ENCODE assay signal across 9 mouse cellular contexts in the genomic region with DNA sequence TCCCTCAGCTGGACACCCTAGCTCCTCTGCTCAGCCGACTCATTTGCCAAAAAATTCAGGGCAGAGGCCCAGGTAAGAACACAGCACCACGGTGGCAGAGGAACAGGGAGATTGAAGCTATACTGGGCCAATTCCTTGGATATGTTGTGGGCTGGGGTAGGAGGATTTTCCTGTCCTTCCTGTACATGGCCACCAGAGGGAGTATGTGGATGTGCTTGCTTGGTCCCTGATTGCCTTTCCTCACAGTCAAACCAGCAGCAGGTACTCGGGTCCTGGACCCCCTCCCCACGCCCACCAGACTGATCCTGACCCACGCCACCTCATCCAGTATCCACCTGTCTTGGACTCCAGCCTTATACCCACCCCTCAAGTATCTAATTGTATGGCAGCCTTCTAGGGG. TPM values are rescaled to one million over a fixed set of nuclear protein-coding genes. Genes with fewer than 3 reads are reported as not detected.
A peak's percentile ranks its signal among the peaks of the same experiment; 100 is the strongest.
DNase-seq lines count a peak whose midpoint lies in the region; ATAC-seq and TF ChIP-seq lines count a peak whose summit lies in the region.
"Had no signal": no experiment of that assay in that cellular context is flagged by ENCODE, and none has a peak within 500 bp of the region (broad histone marks: within the 10 kb centered on the region; RNA-seq: fewer than 3 reads in every experiment).

No protein-coding gene starts in this region.

- H3K9ac ChIP-seq in liver, postnatal 0 days (replicated peaks) = no peak overlapping the region
- no peak overlapping the region for H3K9ac ChIP-seq in liver, embryonic 11.5 days (ENCODE audit: low read depth, low read length)
- H3K9ac ChIP-seq in forebrain, embryonic 14.5 days (ENCODE audit: low read length) = no peak overlapping the region
- no peak overlapping the region for H3K9ac ChIP-seq in midbrain, embryonic 15.5 days
- H3K9ac ChIP-seq: embryonic facial prominence, embryonic 13.5 days had no signal

- intact Hi-C loops in left cerebral cortex, adult 2 months (cut with DNase I) = loop anchor here (1.0 kb wide), 2 partner anchors 64 to 76 kb away; no protein-coding TSS in a partner anchor

- no peak overlapping the region for H3K27ac ChIP-seq in liver, postnatal 0 days (ENCODE audit: low read depth)
- H3K27ac ChIP-seq in liver, embryonic 11.5 days (ENCODE audit: low read depth, low read length) = no peak overlapping the region
- H3K27ac ChIP-seq in forebrain, embryonic 14.5 days (ENCODE audit: low read depth, low read length) = no peak overlapping the region
- H3K27ac ChIP-seq in left cerebral cortex, adult 2 months = no peak overlapping the region
- H3K27ac ChIP-seq in midbrain, embryonic 15.5 days = no peak overlapping the region
- H3K27ac ChIP-seq: embryonic facial prominence, embryonic 13.5 days had no signal

- peak; percentile 89 for TF ChIP-seq CTCF in liver, postnatal 0 days (IDR thresholded peaks at IDR 0.05; ENCODE audit: low read depth)
- TF ChIP-seq CTCF in left cerebral cortex, adult 2 months (IDR thresholded peaks at IDR 0.05) = peak; percentile 89

- 0 out of 2 replicates have a peak, but pooled peaks have one; percentile 33 for ATAC-seq in liver, postnatal 0 days
- no peak; the same call in 1 of the 2 replicates for ATAC-seq in liver, embryonic 11.5 days (replicated peaks; ENCODE audit: low FRiP score)
- 0 out of 2 replicates have a peak, but pooled peaks have one; percentile 53 for ATAC-seq in cerebellum, adult (ENCODE audit: insufficient number of reproducible peaks, low FRiP score, low TSS enrichment)
- peak; percentile 81 for ATAC-seq in forebrain, embryonic 14.5 days
- ATAC-seq in inflammation-experienced regulatory T-cells, adult 6 months = peak; percentile 41
- ATAC-seq in midbrain, embryonic 15.5 days (replicated peaks) = peak; percentile 70

- no peaks in the 10 kb centered on the region for H3K36me3 ChIP-seq in liver, postnatal 0 days (replicated peaks; ENCODE audit: insufficient read depth, low read length)
- H3K36me3 ChIP-seq in liver, embryonic 11.5 days (ENCODE audit: control insufficient read depth, insufficient read depth, low read length) = no peaks in the 10 kb centered on the region
- H3K36me3 ChIP-seq in forebrain, embryonic 14.5 days (ENCODE audit: control insufficient read depth, insufficient read depth, low read length) = no peaks in the 10 kb centered on the region
- no peaks in the 10 kb centered on the region for H3K36me3 ChIP-seq in midbrain, embryonic 15.5 days (replicated peaks)
- H3K36me3 ChIP-seq: embryonic facial prominence, embryonic 13.5 days had no signal

- H3K27me3 ChIP-seq in liver, postnatal 0 days (ENCODE audit: insufficient read depth, low read length) = no peaks in the 10 kb centered on the region
- peaks cover 2% of the 10 kb centered on the region; the same call in 1 of the 2 replicates for H3K27me3 ChIP-seq in liver, embryonic 11.5 days (replicated peaks; ENCODE audit: control insufficient read depth, insufficient read depth, low read length)
- no peaks in the 10 kb centered on the region for H3K27me3 ChIP-seq in forebrain, embryonic 14.5 days (replicated peaks; ENCODE audit: control insufficient read depth, insufficient read depth, low read length)
- no peaks in the 10 kb centered on the region for H3K27me3 ChIP-seq in midbrain, embryonic 15.5 days (replicated peaks)
- H3K27me3 ChIP-seq: embryonic facial prominence, embryonic 13.5 days had no signal

- no peak overlapping the region for H3K4me3 ChIP-seq in liver, postnatal 0 days (ENCODE audit: low read depth, low read length)
- H3K4me3 ChIP-seq in liver, embryonic 11.5 days (ENCODE audit: low read depth, low read length) = no peak overlapping the region
- no peak overlapping the region for H3K4me3 ChIP-seq in forebrain, embryonic 14.5 days (ENCODE audit: low read depth, low read length)
- H3K4me3 ChIP-seq in left cerebral cortex, adult 2 months = no peak overlapping the region
- H3K4me3 ChIP-seq in midbrain, embryonic 15.5 days = no peak overlapping the region
- H3K4me3 ChIP-seq: embryonic facial prominence, embryonic 13.5 days had no signal

- no peak overlapping the region for H3K4me2 ChIP-seq in liver, postnatal 0 days (ENCODE audit: low read depth, low read length)
- no peak overlapping the region for H3K4me2 ChIP-seq in liver, embryonic 11.5 days
- H3K4me2 ChIP-seq in forebrain, embryonic 14.5 days (ENCODE audit: low read length) = no peak overlapping the region
- H3K4me2 ChIP-seq in midbrain, embryonic 15.5 days = no peak overlapping the region
- H3K4me2 ChIP-seq: embryonic facial prominence, embryonic 13.5 days had no signal

- peak; percentile 34 for DNase-seq in liver, postnatal 0 days
- DNase-seq in liver, embryonic 11.5 days (ENCODE audit: low spot score) = no peak
- peak; percentile 81 for DNase-seq in forebrain, embryonic 14.5 days (ENCODE audit: low spot score)
- peak; percentile 47 to 52 for DNase-seq in left cerebral cortex, adult 2 months (ENCODE audit: extremely low spot score in 1 of 2, low spot score in 2 of 2)
- peak; percentile 12 for DNase-seq in thymus, postnatal 25 days

- TF ChIP-seq EP300 in liver, postnatal 0 days (IDR thresholded peaks at IDR 0.05; ENCODE audit: low read depth) = no peak

- no peaks in the 10 kb centered on the region for H3K9me3 ChIP-seq in liver, postnatal 0 days (ENCODE audit: low read length)
- no peaks in the 10 kb centered on the region for H3K9me3 ChIP-seq in liver, embryonic 11.5 days (ENCODE audit: control insufficient read depth, low read length)
- H3K9me3 ChIP-seq in forebrain, embryonic 14.5 days (replicated peaks; ENCODE audit: control insufficient read depth, low read length) = no peaks in the 10 kb centered on the region
- H3K9me3 ChIP-seq in midbrain, embryonic 15.5 days = no peaks in the 10 kb centered on the region
- H3K9me3 ChIP-seq: embryonic facial prominence, embryonic 13.5 days had no signal

- WGBS in liver, postnatal 0 days (ENCODE audit: insufficient replicate concordance) = 6% methylated on average over 5 of the region's 5 CpGs
- WGBS in liver, embryonic 11.5 days = 17% methylated on average over 5 of the region's 5 CpGs
- WGBS in forebrain, embryonic 14.5 days = 6% methylated on average over 5 of the region's 5 CpGs
- 16% methylated on average over 5 of the region's 5 CpGs for WGBS in midbrain, embryonic 15.5 days

- no peaks in the 10 kb centered on the region for H3K4me1 ChIP-seq in liver, postnatal 0 days (ENCODE audit: insufficient read depth)
- no peaks in the 10 kb centered on the region for H3K4me1 ChIP-seq in liver, embryonic 11.5 days (replicated peaks; ENCODE audit: control insufficient read depth, insufficient read depth, low read length)
- no peaks in the 10 kb centered on the region for H3K4me1 ChIP-seq in forebrain, embryonic 14.5 days (ENCODE audit: control insufficient read depth, insufficient read depth, low read length)
- H3K4me1 ChIP-seq in midbrain, embryonic 15.5 days = no peaks in the 10 kb centered on the region; the same call in 1 of the 2 replicates
- H3K4me1 ChIP-seq: embryonic facial prominence, embryonic 13.5 days had no signal

RNA-seq across cellular contexts. Expression of a gene that starts 10.1 kb away (rescaled TPM):
- 0.12 and 0.18 TPM in 2 replicates for polyA plus RNA-seq in liver, postnatal 0 days (2015; fragmentation: Nextera tagmentation; extraction: Ambion mirVana)
- polyA plus RNA-seq in liver, embryonic 11.5 days (2014; fragmentation: Nextera tagmentation; extraction: Ambion mirVana) = 0.10 and 0.16 TPM in 2 replicates
- polyA plus RNA-seq in forebrain, embryonic 14.5 days (2014; fragmentation: Nextera tagmentation; extraction: Ambion mirVana) = 0.07 and 0.10 TPM in 2 replicates
- under 1 TPM in 2 of 3 experiments, not detected in 1; 0.78 to 0.93 TPM for polyA plus RNA-seq in inflammation-experienced regulatory T-cells, adult 6 months (2017; shearing (Covaris generic))
- 1 to 10 TPM; 2.2 to 2.5 TPM for total RNA-seq in left cerebral cortex, adult 2 months (2021)
- polyA plus RNA-seq in midbrain, embryonic 15.5 days (2015; fragmentation: Nextera tagmentation; extraction: Ambion mirVana) = 0.11 and 0.22 TPM in 2 replicates

RNA-seq across cellular contexts. Expression of a gene that starts 29.4 kb away (rescaled TPM):
- polyA plus RNA-seq in liver, postnatal 0 days (2015; fragmentation: Nextera tagmentation; extraction: Ambion mirVana) = 17.7 and 18.8 TPM in 2 replicates
- polyA plus RNA-seq in liver, embryonic 11.5 days (2014; fragmentation: Nextera tagmentation; extraction: Ambion mirVana) = 57.6 and 62.4 TPM in 2 replicates
- polyA plus RNA-seq in forebrain, embryonic 14.5 days (2014; fragmentation: Nextera tagmentation; extraction: Ambion mirVana) = 71.7 and 85.4 TPM in 2 replicates
- polyA plus RNA-seq in inflammation-experienced regulatory T-cells, adult 6 months (2017; shearing (Covaris generic)) = 10 to 100 TPM; 51.9 to 68.0 (median 52.9) TPM
- 100 to 1,000 TPM; 135 to 155 TPM for total RNA-seq in left cerebral cortex, adult 2 months (2021)
- 125 and 126 TPM in 2 replicates for polyA plus RNA-seq in midbrain, embryonic 15.5 days (2015; fragmentation: Nextera tagmentation; extraction: Ambion mirVana)

RNA-seq across cellular contexts. Expression of a gene that starts 41.9 kb away (rescaled TPM):
- polyA plus RNA-seq in liver, postnatal 0 days (2015; fragmentation: Nextera tagmentation; extraction: Ambion mirVana) = 1.6 and 3.4 TPM in 2 replicates
- 5.3 and 6.8 TPM in 2 replicates for polyA plus RNA-seq in liver, embryonic 11.5 days (2014; fragmentation: Nextera tagmentation; extraction: Ambion mirVana)
- 57.3 and 60.7 TPM in 2 replicates for polyA plus RNA-seq in forebrain, embryonic 14.5 days (2014; fragmentation: Nextera tagmentation; extraction: Ambion mirVana)
- polyA plus RNA-seq in inflammation-experienced regulatory T-cells, adult 6 months (2017; shearing (Covaris generic)) = not detected
- total RNA-seq in left cerebral cortex, adult 2 months (2021) = 10 to 100 TPM; 38.9 to 44.7 TPM
- 77.0 and 94.1 TPM in 2 replicates for polyA plus RNA-seq in midbrain, embryonic 15.5 days (2015; fragmentation: Nextera tagmentation; extraction: Ambion mirVana)

RNA-seq across cellular contexts. Expression of a gene that starts 46.9 kb away (rescaled TPM):
- polyA plus RNA-seq in liver, postnatal 0 days (2015; fragmentation: Nextera tagmentation; extraction: Ambion mirVana) = 0.02 and 0.05 TPM in 2 replicates
- 1.2 and 1.6 TPM in 2 replicates for polyA plus RNA-seq in liver, embryonic 11.5 days (2014; fragmentation: Nextera tagmentation; extraction: Ambion mirVana)
- 13.1 and 14.3 TPM in 2 replicates for polyA plus RNA-seq in forebrain, embryonic 14.5 days (2014; fragmentation: Nextera tagmentation; extraction: Ambion mirVana)
- polyA plus RNA-seq in inflammation-experienced regulatory T-cells, adult 6 months (2017; shearing (Covaris generic)) = not detected
- 10 to 100 TPM; 34.8 to 36.0 TPM for total RNA-seq in left cerebral cortex, adult 2 months (2021)
- polyA plus RNA-seq in midbrain, embryonic 15.5 days (2015; fragmentation: Nextera tagmentation; extraction: Ambion mirVana) = 46.3 and 55.9 TPM in 2 replicates
